Mouse (Mus musculus): ENCODE data around the gene Polr2f.

Polr2f gene

GRCm38 (mm10) chr15:79155572-79155971 lies 14.8 kb downstream of the Polr2f start:
- no peak for DNase-seq (ENCODE audit: low spot score in 2 of 2)

- no peak for DNase-seq (ENCODE audit: low spot score in 2 of 2)
These were observed 21.5 kb downstream of the Polr2f start for GRCm38 (mm10) chr15:79162301-79162700.

DNA sequence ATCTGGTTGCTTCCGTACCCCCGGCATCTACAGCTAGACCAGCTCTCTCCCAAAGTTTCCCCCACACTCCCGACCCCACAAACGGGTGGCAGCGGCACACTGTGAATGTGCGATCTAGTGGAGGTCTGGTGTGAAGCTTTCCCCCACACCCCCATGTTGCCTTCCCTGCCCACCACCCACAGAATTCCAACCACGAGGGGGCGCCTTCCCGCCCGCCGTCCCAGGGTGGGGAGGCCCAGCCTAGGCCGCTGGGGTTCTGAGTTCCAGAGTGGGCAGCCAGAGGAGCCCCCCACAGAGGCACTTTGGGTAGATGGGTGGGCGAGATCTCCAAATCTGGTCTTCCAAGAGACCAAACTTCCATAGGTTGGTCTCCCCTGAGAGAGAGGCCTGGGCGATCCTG lies 22.0 kb downstream of the Polr2f start:
- no peak for DNase-seq (ENCODE audit: low spot score in 2 of 2)

GRCm38 (mm10) chr15:79164251-79164650 lies 23.4 kb downstream of the Polr2f start:
- DNase-seq (ENCODE audit: low spot score in 2 of 2) = no peak

DNA sequence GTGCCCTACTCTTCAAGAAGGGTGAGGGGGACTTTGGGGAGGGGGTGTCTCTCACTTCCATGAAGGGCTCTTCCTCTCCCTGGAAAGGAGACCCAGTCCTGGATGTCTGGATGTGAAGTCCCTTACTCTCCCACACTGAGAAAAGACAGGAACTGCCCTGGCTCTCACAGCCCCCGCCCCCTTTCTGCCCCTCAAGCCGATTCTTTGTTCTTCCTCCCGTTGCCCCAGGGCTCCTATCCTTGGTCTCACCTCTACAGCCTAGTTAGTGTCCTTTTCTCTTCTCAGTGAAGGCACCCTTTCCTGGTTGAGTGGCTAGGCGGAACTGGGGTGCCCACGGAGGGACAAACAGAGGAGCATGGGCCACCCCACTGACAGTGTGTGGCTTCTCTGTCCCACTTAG lies 24.3 kb downstream of the Polr2f start, which contains the start of gene Sox10:
Gene Sox10, minus strand, starts transcription at position 101 of the 400 bp plus-strand sequence.
- DNase-seq (ENCODE audit: low spot score in 2 of 2) = no peak

- DNase-seq (ENCODE audit: low spot score in 2 of 2) = no peak
These were observed 25.9 kb downstream of the Polr2f start for GRCm38 (mm10) chr15:79166712-79167111.

DNA sequence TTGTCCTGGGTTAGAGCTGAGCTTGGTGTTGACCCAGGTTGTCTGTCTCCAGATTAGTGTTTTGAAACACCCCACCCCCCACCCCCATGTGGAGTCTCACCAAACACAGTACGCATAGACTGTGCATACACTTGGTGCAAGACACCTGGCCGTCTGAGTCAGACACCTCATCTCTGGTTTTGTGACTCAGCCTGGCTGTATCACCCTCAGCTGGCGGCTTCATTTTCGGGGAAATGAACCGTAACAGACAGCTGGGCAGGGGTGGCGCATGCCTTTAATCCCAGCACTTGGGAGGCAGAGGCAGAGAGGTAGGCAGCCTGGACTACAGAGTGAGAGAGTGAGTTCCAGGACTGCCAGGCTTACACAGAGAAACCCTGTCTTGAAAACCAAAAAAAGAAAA lies 36.1 kb downstream of the Polr2f start:
- DNase-seq (ENCODE audit: low spot score in 2 of 2) = no peak

DNA sequence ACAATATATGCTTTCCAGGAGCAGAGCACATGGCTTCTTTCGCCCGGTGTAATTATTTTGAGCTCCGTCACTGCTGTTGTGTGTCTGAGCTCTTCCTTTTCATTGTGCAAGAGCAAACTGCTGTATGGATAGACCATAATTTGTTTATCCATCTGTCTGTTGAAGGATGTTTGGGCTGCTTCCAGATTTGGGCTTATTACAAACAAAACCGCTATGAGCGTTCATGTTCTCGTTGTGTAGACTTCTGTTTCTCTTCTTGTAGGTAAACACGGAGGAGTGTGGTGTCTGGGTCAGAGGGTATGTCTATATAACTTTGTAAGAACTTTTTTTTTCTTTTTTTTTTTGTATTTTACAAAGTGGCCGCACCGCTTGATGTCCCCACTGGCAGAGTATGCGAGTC lies 44.4 kb downstream of the Polr2f start:
- DNase-seq (ENCODE audit: low spot score in 2 of 2) = no peak

DNA sequence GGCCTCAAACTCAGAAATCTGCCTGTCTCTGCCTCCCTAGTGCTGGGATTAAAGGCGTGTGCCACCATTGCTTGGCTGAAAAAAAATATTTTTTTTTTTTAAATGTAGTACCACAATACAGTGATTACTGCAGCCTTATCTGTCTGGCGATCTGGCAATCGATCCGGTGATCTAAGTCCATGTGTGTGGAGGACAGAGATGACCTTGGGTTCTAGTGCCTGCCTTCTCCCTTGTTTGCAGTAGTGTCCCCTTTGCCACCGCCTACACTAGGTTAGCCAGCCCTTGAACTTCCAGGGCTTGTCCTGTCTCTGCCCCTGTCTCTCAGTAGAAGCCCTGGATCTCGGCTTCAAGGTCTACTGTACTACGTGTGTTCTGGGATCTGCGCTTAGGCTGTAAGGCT lies 47.0 kb downstream of the Polr2f start:
- no peak for DNase-seq (ENCODE audit: low spot score in 2 of 2)

GRCm38 (mm10) chr15:79191426-79191825 lies 50.6 kb downstream of the Polr2f start:
- no peak for DNase-seq (ENCODE audit: low spot score in 2 of 2)

DNA sequence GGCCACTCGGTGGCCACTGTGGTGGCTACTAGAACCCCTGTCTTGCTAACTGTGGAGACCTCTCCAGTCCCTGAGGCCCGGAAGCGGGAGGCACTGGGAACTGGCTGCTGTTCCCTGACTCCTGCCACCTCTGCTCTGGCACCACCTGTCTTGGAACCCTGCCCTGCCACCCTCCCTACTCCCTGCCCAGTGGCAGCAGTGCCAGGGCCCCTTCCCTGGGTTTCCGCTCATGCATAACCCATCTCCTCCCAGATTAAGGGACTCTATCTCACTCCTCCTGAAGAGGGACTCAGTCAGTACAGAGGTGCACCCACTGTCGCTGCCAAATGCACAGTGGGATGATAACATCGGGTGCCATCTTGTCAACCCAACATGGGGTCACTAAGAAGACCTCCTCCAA lies 51.6 kb downstream of the Polr2f start:
- DNase-seq (ENCODE audit: low spot score in 2 of 2) = no peak

DNA sequence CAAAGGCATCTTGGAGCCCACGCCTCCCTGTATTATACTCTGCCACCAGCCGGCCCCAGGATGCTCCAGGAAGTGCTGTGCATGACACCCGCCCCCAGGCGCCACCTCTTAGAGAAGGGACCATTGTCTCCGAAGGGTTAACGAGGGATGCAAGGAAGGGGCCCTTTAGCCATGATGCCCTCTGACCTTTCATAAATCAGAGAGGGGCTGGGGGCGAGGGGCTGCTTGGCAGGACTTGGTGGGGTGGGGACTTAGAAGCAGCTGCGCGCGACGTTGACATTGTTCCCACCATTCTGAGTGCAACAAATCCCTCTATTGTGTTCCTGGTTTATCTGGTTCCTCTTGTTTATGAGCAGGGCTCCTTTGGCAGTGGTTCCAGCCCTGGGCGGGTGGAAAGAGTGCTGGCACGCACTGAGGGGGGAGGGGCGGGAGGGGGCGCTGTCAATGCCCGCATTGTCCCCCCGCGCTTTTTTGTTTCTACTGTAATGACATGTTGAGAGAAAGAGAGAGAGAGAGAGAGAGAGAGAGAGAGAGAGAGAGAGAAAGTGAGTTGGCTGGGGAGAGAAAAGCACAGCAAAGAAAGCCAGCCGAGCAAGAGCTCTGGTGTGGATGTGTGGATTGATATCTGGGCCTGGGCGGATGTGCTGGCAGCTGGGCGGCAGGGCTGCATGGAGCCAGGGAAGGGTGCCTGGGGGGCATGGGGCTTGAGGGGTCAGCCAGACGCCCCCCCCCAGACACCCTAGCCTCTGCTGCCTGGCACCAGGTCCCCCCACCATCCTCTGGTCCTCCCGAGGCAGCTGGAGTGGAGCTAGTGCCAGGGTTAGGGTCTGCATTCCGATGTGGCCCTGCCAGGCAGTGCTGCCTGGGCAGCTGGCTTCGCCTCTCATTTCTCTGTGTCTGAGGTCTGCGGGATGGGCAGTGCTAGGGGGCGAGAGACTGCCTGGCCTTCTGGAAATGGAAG lies 52.4 kb downstream of the Polr2f start:
- peak in 1 of 2 experiments; percentile 37 for DNase-seq (ENCODE audit: low spot score in 2 of 2)

DNA sequence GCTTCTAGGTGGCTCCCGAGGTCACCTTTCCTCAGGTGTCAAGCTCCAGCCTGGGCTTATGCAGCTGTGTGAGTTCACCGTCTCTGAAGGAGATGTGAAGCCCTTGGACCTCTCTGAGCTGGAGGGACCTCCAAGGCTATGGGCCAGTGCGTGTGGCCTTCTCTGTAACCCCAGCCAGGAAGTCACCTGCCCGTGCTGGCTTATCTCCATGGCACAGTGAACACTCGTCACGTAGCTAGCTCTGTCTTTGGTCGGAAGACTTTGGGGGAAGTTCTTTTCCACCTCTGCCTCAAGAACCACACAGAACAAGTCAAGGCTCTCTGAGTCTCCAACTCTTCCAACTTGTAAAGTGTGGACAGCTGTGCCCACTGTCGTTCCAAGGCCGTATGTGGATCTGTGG lies 53.2 kb downstream of the Polr2f start:
- DNase-seq (ENCODE audit: low spot score in 2 of 2) = no peak

DNA sequence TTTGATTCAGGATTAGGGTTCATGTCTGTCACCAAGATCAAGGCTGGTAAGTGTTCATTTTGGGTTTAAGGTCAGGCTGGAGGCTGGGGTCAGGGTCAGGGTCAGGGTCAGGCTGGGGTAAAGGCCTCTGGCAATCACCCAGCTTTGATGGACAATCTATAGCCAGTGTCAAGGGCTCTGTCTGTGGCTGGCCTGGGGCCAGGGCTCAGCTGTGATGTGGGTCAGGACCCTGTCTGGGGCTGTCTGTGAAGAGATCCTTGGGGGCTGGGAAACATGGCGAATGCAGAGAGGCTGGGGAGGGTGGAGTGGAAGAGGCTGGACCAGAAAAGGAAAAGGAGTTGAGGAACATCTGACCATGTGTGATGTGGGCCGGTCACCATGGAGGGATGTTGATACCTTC lies 54.1 kb downstream of the Polr2f start:
- no peak for DNase-seq (ENCODE audit: low spot score in 2 of 2)

DNA sequence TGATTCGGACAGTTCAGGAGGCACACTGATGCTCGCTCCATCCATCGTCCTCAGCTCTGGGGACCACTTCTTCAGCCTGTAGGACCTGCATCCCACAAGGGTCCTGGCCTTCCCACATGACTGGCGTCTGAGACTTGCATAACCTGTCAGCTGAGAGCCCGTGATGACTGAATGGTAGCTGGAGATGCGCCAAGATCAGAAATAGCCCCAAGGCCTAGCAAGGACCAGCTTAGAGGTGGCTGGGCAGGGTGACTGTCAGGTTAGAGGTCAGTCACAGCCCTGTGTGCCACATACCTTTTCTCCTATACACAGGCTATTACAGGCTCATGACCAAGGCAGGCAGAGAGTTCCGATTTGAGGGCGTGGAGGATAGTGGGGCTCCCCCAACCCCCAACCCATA lies 54.7 kb downstream of the Polr2f start:
- DNase-seq (ENCODE audit: low spot score in 2 of 2) = no peak

DNA sequence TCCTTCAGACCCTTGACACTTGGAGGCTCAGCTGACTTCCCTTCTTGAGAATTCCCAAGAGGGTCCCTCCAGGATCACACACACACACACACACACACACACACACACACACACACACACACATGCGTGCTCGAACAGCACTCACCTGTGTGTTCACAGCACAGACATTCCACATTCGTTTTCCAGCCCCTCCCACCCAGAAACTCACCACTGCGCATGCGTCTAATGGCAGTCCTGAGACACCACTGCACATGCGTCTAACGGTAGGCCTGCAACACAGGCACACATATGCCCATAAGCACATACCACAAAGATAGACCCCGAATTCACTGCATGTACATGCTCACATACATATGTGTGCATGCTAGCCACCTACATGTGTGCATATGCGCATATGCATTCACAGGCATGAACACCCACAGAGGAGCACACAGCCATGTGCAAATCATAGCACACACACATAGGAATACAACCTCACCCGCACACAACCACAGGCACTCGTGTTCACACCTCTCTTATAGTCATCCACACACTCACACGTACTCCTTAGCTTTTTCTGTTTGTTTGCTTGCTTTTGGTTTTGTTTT lies 58.7 kb downstream of the Polr2f start:
- DNase-seq (ENCODE audit: low spot score in 2 of 2) = no peak
